Mouse (Mus musculus): ENCODE measurements around the gene Lman1l.

- TF ChIP-seq EP300 (IDR thresholded peaks at IDR 0.05; ENCODE audit: low read depth) (no peak), CTCF (IDR thresholded peaks at IDR 0.05; ENCODE audit: low read depth) (no peak)
Measured at GRCm38 (mm10) chr9:57560263-57560662, 60.3 kb downstream of the Lman1l start.

Data from liver, postnatal 0 days (tissue).